Mouse (Mus musculus) frontal cortex, postnatal 25 days (tissue): ENCODE measurements around the gene Dhrs9.

Source experiments
- DNase-seq, 2 experiments: peaks; one replicate each; pipeline ENCODE4 v3.0.0; 2022; ENCODE audit warnings: low spot score in 2 of 2

Gene Dhrs9

GRCm38 (mm10) chr2:69418294-69418881 lies 38.1 kb downstream of the Dhrs9 start:
- DNase-seq = no peak

DNA sequence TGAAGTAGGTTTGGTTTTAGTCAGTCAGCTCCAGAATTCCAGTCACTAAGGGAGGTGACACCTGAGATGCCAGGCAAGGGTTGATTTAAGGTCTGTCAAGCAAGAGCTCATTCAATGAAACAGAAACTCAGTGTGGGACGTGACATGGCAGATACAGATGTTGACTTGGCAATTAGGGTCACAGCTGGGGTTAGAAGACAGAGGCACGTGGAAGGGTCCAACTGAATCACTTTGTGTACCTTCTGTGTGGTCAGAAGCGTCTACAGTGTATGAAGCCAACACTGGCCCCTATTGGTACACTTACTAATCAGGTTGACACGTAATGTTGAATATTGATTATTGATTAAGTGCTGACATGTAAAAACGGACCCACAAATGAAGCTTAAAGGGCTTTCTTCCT lies 44.6 kb downstream of the Dhrs9 start:
- DNase-seq = no peak

DNA sequence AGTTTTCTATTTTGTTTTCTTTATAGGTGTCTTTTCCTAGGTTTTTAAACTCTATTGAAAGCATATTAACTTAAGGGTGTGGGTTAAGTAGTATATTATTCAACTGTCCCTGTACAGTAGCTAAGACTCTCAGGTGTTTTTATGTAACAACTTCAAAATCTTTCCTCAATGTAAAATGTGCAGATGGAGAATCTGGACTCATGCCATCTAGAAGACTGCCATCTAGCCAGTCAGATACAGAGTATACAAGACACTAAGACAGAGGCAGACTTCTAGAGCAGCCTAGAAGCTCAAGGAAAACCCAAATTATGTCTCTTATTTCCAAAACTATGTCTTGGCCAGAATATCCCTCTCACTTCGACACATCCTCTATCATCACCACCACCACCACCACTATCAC lies 45.8 kb downstream of the Dhrs9 start:
- no peak for DNase-seq

- no peak for DNase-seq
Measured at GRCm38 (mm10) chr2:69427141-69427540, 46.9 kb downstream of the Dhrs9 start.

GRCm38 (mm10) chr2:69428116-69428515 lies 47.9 kb downstream of the Dhrs9 start:
- DNase-seq = peak; percentile 49 to 63

GRCm38 (mm10) chr2:69441656-69442055 lies 61.4 kb downstream of the Dhrs9 start:
- DNase-seq = no peak

DNA sequence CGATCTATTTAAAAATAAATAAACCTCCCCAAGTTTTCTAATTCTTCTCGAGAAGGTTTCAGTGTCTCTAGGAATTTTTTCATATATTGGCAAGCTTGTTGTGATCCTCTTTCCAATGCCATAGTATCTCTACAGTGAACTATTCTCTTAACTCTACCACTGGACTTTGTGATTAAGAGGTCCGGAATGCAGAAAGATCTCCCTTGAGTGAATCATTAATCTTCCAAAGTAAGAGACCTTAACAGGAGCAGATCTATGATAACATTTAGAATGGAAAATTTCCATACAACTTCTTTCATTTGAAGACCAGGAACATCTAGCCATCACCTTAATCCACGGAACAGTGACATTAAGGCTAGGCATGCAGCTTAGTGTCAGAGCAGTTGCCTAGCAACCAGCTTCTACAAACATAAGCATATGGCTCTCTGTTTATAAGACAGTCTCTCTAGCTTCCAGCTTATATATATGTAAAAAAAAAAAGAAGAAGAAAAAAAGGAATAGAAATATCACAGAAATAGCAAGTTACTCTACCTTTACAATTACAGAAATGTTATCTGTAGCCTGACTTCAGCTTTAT lies 65.7 kb downstream of the Dhrs9 start:
- no peak for DNase-seq

DNA sequence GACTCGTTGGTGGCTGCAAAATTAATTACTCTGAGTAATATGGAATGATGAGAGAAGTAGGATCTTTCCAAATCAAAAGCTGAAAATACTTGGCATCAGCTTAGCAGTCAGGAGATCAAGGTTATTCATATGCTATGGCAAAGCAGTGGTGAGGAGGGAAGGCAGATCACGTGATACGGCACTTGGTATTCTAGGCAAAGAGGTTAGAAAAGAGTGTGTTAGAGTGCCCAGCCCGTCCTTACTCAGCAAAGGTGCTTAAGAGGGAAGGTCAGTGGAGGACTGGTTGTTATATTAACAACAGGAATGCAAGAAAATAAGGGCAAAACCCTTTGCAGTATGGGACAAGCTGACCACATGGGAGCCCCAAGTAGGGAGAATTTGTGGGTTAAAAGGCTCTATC lies 68.3 kb downstream of the Dhrs9 start:
- DNase-seq = no peak

GRCm38 (mm10) chr2:69451128-69451527 lies 70.9 kb downstream of the Dhrs9 start:
- no peak for DNase-seq
